Mouse (Mus musculus) heart, postnatal 25 days (tissue): ENCODE data around the gene Stmn1. TPM values are rescaled to one million over a fixed set of nuclear protein-coding genes. Genes with fewer than 3 reads are reported as not detected.

Experiments
- DNase-seq: peaks from one replicate; pipeline ENCODE4 v3.0.0; 2022; ENCODE audit warnings: low spot score
- intact Hi-C: fragments of 180-260 bp; cut with DNase I; formaldehyde crosslinking; loops from one replicate; pipeline ENCODE4 v1.15.1; 2025
- total RNA-seq, 2 experiments: library from RNA; stranded (reverse); gene quantifications; 2 replicates each; pipeline ENCODE4 v1.2.3; 2021

Stmn1 gene
- 10 to 100 TPM; 24.5 to 26.4 TPM for total RNA-seq

- intact Hi-C loops, result loop anchor here (2.0 kb wide), 1 partner anchor 71 kb away; the partner anchor contains the start of gene Pafah2
- DNase-seq, result peak; percentile 89
Measured at GRCm38 (mm10) chr4:134468215-134468575, at the start of gene Stmn1. Stmn1 (plus strand) TSS chr4:134468320.

GRCm38 (mm10) chr4:134421971-134422370, 46.1 kb upstream of the Stmn1 start:
- no peak for DNase-seq

GRCm38 (mm10) chr4:134423949-134424348, 44.2 kb upstream of the Stmn1 start:
- intact Hi-C loops, result no loop called here
- DNase-seq, result no peak

More at GRCm38 (mm10) chr4:134421971-134422370, 46.1 kb upstream of the Stmn1 start:
- intact Hi-C loops, result no loop called here

DNA sequence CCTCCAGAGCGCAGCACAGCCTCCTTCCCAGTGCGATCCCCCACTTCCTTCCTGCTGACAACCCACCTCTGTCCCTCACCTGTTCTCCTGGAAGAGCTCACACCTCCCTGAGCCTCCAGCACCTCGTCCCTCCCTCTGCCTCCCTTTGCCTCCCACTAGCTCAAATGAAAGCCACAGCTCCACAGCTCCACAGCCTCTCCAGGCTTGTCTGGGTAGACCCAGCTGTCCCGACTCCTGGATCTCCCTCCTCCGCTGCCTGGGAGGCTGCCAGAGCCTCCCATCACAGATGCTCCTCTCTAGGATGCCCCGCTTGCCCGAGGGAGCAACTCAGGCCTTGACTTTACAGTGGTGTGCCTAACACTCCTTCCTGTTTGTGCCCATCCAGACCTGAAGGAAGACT, 43.0 kb upstream of the Stmn1 start:
- DNase-seq, result no peak
- intact Hi-C loops, result no loop called here

- no peak for DNase-seq
- intact Hi-C loops, result no loop called here
Measured at GRCm38 (mm10) chr4:134430381-134431004, 37.6 kb upstream of the Stmn1 start.

GRCm38 (mm10) chr4:134432686-134433360, 35.3 kb upstream of the Stmn1 start:
- DNase-seq, result no peak
- intact Hi-C loops, result no loop called here

- intact Hi-C loops, result no loop called here
- no peak for DNase-seq
Measured at GRCm38 (mm10) chr4:134436185-134436584, 31.9 kb upstream of the Stmn1 start.

DNA sequence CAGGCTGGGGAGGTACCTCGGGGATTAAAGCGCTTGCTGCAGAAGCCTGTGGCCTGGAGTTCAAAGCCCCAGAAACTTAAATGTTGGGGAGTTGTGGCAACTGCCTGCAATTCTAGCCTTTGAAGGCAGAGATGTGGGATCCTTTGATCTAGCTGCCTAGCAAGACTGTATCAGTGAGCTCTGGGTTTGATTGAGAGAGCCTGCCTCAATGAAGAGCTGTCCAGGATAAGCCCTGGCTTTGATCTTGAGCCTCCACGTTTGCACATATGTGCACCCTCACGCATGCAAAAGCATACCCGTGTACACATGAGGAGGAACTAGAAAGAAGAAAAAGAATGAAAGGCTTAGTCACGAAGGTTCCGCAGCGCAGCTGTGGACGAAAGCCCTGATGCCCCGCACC, 31.5 kb upstream of the Stmn1 start:
- no peak for DNase-seq
- intact Hi-C loops, result no loop called here

DNA sequence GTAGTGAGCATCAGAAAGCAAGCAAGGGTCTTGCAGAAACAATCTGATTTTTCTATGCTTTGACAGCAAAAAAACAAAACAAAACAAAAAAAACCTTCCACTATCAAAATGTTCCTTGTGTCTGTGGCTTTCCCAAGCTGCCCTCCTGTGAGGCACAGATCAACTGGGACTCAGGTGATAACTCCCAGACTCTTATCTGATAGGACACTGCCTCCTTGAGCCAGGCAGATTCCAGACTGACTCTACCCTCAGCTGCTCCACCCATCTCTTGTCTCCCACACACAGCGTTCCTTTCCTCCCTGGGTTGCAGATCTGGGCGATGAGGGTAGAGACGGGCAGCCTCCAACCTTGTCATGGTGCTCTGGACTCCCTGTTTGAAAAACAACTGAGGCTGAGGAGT, 29.0 kb upstream of the Stmn1 start:
- DNase-seq, result no peak
- intact Hi-C loops, result no loop called here

- intact Hi-C loops, result no loop called here
Measured at GRCm38 (mm10) chr4:134439919-134440318, 28.2 kb upstream of the Stmn1 start.

GRCm38 (mm10) chr4:134442216-134442615, 25.9 kb upstream of the Stmn1 start:
- intact Hi-C loops, result no loop called here
- DNase-seq, result no peak

More at GRCm38 (mm10) chr4:134439919-134440318, 28.2 kb upstream of the Stmn1 start:
- no peak for DNase-seq

GRCm38 (mm10) chr4:134443589-134443988, 24.5 kb upstream of the Stmn1 start:
- intact Hi-C loops, result no loop called here

GRCm38 (mm10) chr4:134444949-134445348, 23.2 kb upstream of the Stmn1 start:
- no peak for DNase-seq
- intact Hi-C loops, result no loop called here

More at GRCm38 (mm10) chr4:134443589-134443988, 24.5 kb upstream of the Stmn1 start:
- no peak for DNase-seq

- intact Hi-C loops, result no loop called here
- DNase-seq, result no peak
Measured at GRCm38 (mm10) chr4:134445489-134445888, 22.6 kb upstream of the Stmn1 start.

GRCm38 (mm10) chr4:134447966-134448365, 20.2 kb upstream of the Stmn1 start:
- DNase-seq, result no peak
- intact Hi-C loops, result no loop called here

GRCm38 (mm10) chr4:134449595-134450391, 18.3 kb upstream of the Stmn1 start:
- intact Hi-C loops, result no loop called here
- no peak for DNase-seq

GRCm38 (mm10) chr4:134450392-134451195, 17.5 kb upstream of the Stmn1 start:
- intact Hi-C loops, result no loop called here
- DNase-seq, result peak; percentile 16

GRCm38 (mm10) chr4:134451484-134451883, 16.6 kb upstream of the Stmn1 start:
- intact Hi-C loops, result no loop called here
- DNase-seq, result no peak

GRCm38 (mm10) chr4:134453619-134454400, 14.3 kb upstream of the Stmn1 start:
- intact Hi-C loops, result no loop called here
- no peak for DNase-seq
